Mouse (Mus musculus): ENCODE measurements around the gene Slc24a2. TPM values are rescaled to one million over a fixed set of nuclear protein-coding genes. Genes with fewer than 3 reads are reported as not detected.

Slc24a2 gene
- polyA plus RNA-seq, 1 experiment from 2014 or later: 2.1 TPM

DNA sequence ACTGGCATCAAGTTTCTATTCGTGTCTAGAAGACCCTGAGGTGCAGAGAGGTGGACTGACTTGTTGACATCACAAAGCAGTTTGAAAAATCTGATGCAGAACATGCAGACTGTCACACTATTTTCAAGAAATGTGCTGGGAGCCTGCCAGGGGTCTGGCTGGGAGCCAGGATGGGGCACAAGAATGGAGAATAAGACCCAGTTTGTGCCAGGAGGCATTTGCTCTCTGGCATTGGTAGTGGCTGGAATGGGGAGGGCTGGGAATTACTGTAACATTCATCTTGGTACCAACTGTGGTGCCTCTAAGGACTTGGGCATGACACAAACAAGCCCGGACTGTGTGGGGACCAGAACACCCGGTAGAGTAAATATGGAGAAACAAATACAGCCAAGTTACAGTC is 89.4 kb downstream of the Slc24a2 start:
- Histone ChIP-seq H3K4me1 (replicated peaks; ENCODE audit: control insufficient read depth, insufficient read depth, low read length) (peaks cover 14% of the 10 kb centered on the region), H3K9me3 (ENCODE audit: control insufficient read depth, low read length) (no peaks in the 10 kb centered on the region), H3K27me3 (replicated peaks; ENCODE audit: control insufficient read depth, insufficient read depth, low read length) (no peaks in the 10 kb centered on the region), H3K27ac (ENCODE audit: low read length) (no peak overlapping the region), H3K4me3 (replicated peaks; ENCODE audit: low read length) (no peak overlapping the region), H3K4me2 (ENCODE audit: low read length) (no peak overlapping the region), H3K9ac (replicated peaks; ENCODE audit: low read depth, low read length) (no peak overlapping the region), H3K36me3 (ENCODE audit: control insufficient read depth, insufficient read depth) (no peaks in the 10 kb centered on the region)
- ATAC-seq: peak; percentile 78
- WGBS: 29% methylated on average over 3 of the region's 3 CpGs

DNA sequence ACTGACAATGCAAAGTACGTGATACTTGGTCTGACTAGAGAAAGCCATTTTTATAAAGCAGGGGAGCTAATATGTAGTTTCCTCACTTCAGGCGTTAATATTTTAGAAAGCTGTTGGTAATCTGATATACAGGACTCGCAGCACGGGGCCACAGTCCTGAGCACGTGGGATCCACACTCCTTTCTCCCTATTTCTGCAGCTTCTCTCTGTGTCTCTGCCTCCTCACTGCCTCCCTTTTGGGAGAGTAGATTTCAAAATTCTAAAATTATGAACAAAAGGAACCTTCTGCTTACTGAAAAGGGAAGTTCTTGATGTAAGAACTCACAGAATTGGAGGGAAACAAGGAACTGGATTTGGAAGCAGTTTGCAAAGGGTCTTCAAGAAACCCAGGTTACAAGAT is 97.8 kb downstream of the Slc24a2 start:
- ATAC-seq: no peak
- Histone ChIP-seq H3K36me3 (ENCODE audit: control insufficient read depth, insufficient read depth) (no peaks in the 10 kb centered on the region), H3K27me3 (replicated peaks; ENCODE audit: control insufficient read depth, insufficient read depth, low read length) (no peaks in the 10 kb centered on the region), H3K9me3 (ENCODE audit: control insufficient read depth, low read length) (no peaks in the 10 kb centered on the region), H3K4me3 (replicated peaks; ENCODE audit: low read length) (no peak overlapping the region), H3K4me1 (replicated peaks; ENCODE audit: control insufficient read depth, insufficient read depth, low read length) (no peaks in the 10 kb centered on the region), H3K9ac (replicated peaks; ENCODE audit: low read depth, low read length) (no peak overlapping the region), H3K27ac (ENCODE audit: low read length) (no peak overlapping the region), H3K4me2 (ENCODE audit: low read length) (no peak overlapping the region)
- 89% methylated on average over 5 of the region's 5 CpGs for WGBS

DNA sequence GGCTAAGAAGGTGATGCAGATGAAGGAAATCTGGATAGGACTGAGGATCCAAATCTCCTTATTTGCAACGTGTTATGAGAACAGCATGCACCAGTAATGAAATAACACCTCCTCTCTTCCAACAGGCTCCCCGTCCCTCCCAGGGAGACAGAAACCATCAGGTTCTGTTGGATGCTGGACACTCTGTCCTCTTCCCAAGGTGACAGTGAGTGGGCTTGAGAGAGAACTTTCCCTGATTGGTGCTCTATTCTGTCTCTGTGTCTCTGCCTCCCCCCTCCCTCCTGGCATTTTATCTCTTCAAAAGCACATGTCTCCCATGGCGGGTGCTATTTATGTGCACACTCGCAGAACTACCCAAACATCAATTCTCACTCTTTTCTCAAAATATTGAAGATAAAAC is 103.5 kb downstream of the Slc24a2 start:
- H3K36me3 ChIP-seq (ENCODE audit: control insufficient read depth, insufficient read depth): no peaks in the 10 kb centered on the region
- H3K4me2 ChIP-seq (ENCODE audit: low read length): no peak overlapping the region
- H3K4me1 ChIP-seq (replicated peaks; ENCODE audit: control insufficient read depth, insufficient read depth, low read length): no peaks in the 10 kb centered on the region
- H3K9me3 ChIP-seq (ENCODE audit: control insufficient read depth, low read length): no peaks in the 10 kb centered on the region
- H3K9ac ChIP-seq (replicated peaks; ENCODE audit: low read depth, low read length): no peak overlapping the region
- no peaks in the 10 kb centered on the region for H3K27me3 ChIP-seq (replicated peaks; ENCODE audit: control insufficient read depth, insufficient read depth, low read length)
- ATAC-seq: no peak
- 48% methylated on average over 4 of the region's 4 CpGs for WGBS
- no peak overlapping the region for H3K27ac ChIP-seq (ENCODE audit: low read length)
- H3K4me3 ChIP-seq (replicated peaks; ENCODE audit: low read length): no peak overlapping the region

DNA sequence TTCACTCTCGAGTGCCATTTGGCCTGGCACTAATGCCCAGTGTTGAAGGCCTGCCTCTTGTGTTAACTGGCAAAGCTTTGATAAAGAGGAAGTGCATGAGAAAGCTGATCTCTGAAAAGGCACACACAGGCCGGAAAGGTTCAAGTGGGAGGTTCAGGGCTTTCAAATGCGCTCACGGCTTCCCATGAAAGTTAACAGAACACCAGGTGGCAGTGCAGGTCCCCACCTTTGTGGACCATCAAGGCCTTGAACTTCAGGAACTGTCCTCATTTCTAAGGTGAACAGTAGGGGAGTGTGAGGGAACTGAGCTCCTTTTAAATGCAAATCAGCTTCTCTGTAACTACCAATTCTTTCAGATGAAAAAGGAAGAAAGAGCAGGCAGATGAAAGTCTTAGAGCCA is 110.5 kb downstream of the Slc24a2 start:
- ATAC-seq: no peak
- WGBS: 39% methylated on average over 4 of the region's 4 CpGs

DNA sequence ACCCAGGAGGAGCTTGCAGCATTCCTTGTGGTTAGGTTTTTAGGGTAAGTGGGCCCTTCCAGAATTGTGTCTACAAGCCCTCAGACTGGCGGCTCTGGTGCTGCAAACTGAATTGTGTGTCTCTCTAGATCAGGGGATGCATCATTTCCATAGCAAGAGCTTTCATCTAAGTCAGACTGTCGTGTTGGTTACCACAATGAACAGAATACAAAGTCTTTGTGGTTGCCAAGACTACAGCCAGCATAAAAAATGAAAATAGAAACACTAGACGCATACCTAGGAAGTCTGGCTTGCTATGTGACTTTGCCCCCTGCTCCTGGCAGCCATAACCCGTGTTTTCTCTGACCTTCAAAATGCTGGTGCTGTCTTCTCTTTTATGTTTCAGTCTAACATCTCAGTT is 114.6 kb downstream of the Slc24a2 start:
- 65% methylated on average over 4 of the region's 4 CpGs for WGBS
- no peaks in the 10 kb centered on the region for H3K27me3 ChIP-seq (replicated peaks; ENCODE audit: control insufficient read depth, insufficient read depth, low read length)
- no peak overlapping the region for H3K9ac ChIP-seq (replicated peaks; ENCODE audit: low read depth, low read length)
- ATAC-seq: no peak
- no peak overlapping the region for H3K4me2 ChIP-seq (ENCODE audit: low read length)
- no peaks in the 10 kb centered on the region for H3K4me1 ChIP-seq (replicated peaks; ENCODE audit: control insufficient read depth, insufficient read depth, low read length)
- no peaks in the 10 kb centered on the region for H3K9me3 ChIP-seq (ENCODE audit: control insufficient read depth, low read length)
- no peak overlapping the region for H3K27ac ChIP-seq (ENCODE audit: low read length)
- no peaks in the 10 kb centered on the region for H3K36me3 ChIP-seq (ENCODE audit: control insufficient read depth, insufficient read depth)
- H3K4me3 ChIP-seq (replicated peaks; ENCODE audit: low read length): no peak overlapping the region

More for the DNA sequence above, 110.5 kb downstream of the Slc24a2 start:
- Histone ChIP-seq H3K27me3 (replicated peaks; ENCODE audit: control insufficient read depth, insufficient read depth, low read length) (no peaks in the 10 kb centered on the region), H3K4me1 (replicated peaks; ENCODE audit: control insufficient read depth, insufficient read depth, low read length) (no peaks in the 10 kb centered on the region), H3K4me2 (ENCODE audit: low read length) (no peak overlapping the region), H3K27ac (ENCODE audit: low read length) (no peak overlapping the region), H3K9ac (replicated peaks; ENCODE audit: low read depth, low read length) (no peak overlapping the region), H3K9me3 (ENCODE audit: control insufficient read depth, low read length) (no peaks in the 10 kb centered on the region), H3K4me3 (replicated peaks; ENCODE audit: low read length) (no peak overlapping the region), H3K36me3 (ENCODE audit: control insufficient read depth, insufficient read depth) (no peaks in the 10 kb centered on the region)

DNA sequence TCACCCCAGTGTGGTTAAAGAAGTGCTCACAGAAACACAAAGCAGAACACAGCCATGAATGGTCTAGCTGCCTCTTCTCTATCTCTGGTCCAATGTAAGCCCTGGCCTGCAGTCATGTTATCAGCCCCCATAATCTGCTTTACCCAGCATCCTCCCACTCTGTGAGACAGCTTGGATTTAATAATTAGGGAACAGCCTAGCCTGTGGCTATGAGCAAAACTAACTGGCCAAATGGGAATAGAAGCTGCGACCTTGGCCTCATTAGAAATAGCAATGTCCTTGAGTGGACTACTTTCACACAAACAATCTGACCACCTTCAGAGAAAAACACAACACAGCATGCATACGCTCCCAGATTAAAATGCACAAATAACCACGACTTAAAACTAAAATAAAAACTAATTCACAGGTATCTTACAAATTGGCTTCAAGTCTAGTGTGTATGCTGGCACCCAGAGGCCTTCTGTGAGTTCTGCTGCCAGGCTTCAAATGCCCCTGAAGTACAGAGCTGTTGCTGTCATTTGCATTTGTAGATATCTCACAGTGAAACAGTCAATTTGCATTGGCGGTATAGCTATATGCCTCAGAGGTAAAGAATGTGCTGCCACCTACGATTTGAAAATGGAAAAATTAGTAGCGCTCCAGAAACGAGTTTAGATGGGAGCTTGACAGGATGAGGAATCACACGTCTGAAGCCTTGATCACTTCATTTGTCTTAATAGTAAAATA is 120.8 kb downstream of the Slc24a2 start:
- Histone ChIP-seq H3K4me2 (ENCODE audit: low read length) (no peak overlapping the region), H3K4me3 (replicated peaks; ENCODE audit: low read length) (no peak overlapping the region), H3K36me3 (ENCODE audit: control insufficient read depth, insufficient read depth) (no peaks in the 10 kb centered on the region), H3K4me1 (replicated peaks; ENCODE audit: control insufficient read depth, insufficient read depth, low read length) (no peaks in the 10 kb centered on the region), H3K27ac (ENCODE audit: low read length) (no peak overlapping the region), H3K9me3 (ENCODE audit: control insufficient read depth, low read length) (no peaks in the 10 kb centered on the region), H3K9ac (replicated peaks; ENCODE audit: low read depth, low read length) (no peak overlapping the region), H3K27me3 (replicated peaks; ENCODE audit: control insufficient read depth, insufficient read depth, low read length) (no peaks in the 10 kb centered on the region)
- 80% methylated on average over 8 of the region's 8 CpGs for WGBS
- no peak for ATAC-seq

DNA sequence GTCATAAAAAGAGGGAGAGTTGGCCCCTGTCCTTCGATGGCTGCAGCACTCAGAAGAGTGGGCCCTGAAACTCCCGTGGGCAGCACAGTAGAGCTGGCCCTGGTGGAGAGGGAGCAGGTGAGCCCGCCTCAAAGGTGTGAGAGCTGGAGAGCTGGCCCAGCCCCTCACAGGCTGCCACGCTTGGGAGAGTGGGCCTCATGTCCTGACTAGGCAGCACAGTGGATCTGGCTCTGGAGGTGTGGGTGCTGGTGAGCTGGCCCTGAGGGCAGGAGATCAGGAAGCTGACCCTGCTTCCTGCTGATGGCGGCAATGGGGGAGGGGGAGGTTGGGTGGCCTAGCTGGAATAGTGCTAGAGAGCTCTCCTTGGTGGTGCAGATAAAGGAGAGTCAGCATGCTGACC is 129.3 kb downstream of the Slc24a2 start:
- no peaks in the 10 kb centered on the region for H3K4me1 ChIP-seq (replicated peaks; ENCODE audit: control insufficient read depth, insufficient read depth, low read length)
- WGBS: 83% methylated on average over 5 of the region's 5 CpGs
- no peaks in the 10 kb centered on the region for H3K36me3 ChIP-seq (ENCODE audit: control insufficient read depth, insufficient read depth)
- no peaks in the 10 kb centered on the region for H3K9me3 ChIP-seq (ENCODE audit: control insufficient read depth, low read length)
- H3K27me3 ChIP-seq (replicated peaks; ENCODE audit: control insufficient read depth, insufficient read depth, low read length): no peaks in the 10 kb centered on the region
- ATAC-seq: no peak
- no peak overlapping the region for H3K27ac ChIP-seq (ENCODE audit: low read length)
- H3K9ac ChIP-seq (replicated peaks; ENCODE audit: low read depth, low read length): no peak overlapping the region
- no peak overlapping the region for H3K4me3 ChIP-seq (replicated peaks; ENCODE audit: low read length)
- no peak overlapping the region for H3K4me2 ChIP-seq (ENCODE audit: low read length)

DNA sequence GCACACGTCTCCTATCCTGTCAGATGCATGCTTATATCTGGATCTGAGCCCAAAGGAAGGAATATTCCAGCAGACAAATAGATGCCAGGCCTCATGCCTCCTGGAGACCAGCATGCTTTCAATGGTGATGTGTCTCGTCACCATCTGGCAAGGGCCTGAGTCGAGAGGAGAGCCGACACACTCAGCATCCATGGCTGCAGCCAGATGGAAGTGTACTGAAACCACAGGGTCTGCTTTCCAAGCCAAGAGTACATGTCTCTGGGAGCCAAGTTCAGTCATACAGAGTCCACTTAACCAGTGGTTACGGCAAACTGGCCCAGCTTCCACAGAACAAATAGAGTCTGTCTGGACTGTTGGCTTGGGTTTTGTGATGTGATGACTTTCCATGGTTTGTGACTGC is 134.1 kb downstream of the Slc24a2 start:
- H3K4me3 ChIP-seq (replicated peaks; ENCODE audit: low read length): no peak overlapping the region
- H3K4me1 ChIP-seq (replicated peaks; ENCODE audit: control insufficient read depth, insufficient read depth, low read length): no peaks in the 10 kb centered on the region
- no peaks in the 10 kb centered on the region for H3K27me3 ChIP-seq (replicated peaks; ENCODE audit: control insufficient read depth, insufficient read depth, low read length)
- no peak for ATAC-seq
- H3K4me2 ChIP-seq (ENCODE audit: low read length): no peak overlapping the region
- H3K9me3 ChIP-seq (ENCODE audit: control insufficient read depth, low read length): no peaks in the 10 kb centered on the region
- no peak overlapping the region for H3K27ac ChIP-seq (ENCODE audit: low read length)
- H3K9ac ChIP-seq (replicated peaks; ENCODE audit: low read depth, low read length): no peak overlapping the region
- 60% methylated on average over 5 of the region's 5 CpGs for WGBS
- H3K36me3 ChIP-seq (ENCODE audit: control insufficient read depth, insufficient read depth): no peaks in the 10 kb centered on the region

DNA sequence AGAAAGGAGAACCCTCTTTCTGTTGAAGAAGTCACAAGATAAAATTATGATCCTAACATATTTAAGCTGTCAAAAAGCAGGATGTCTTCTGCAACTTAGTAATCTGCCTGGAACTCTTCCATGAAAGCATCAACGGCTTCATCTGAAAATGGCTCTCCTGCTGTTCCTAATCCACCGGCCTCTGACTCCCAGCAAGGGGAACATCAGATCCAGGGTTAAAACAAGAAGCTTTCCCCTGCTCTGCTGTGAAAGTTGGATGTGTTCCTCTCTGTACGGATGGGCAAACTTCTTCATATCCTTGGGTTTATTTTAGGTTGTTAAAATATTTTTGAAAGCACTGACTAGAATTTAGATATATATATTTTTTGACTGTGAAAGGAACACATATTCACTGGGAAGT is 136.7 kb downstream of the Slc24a2 start:
- Histone ChIP-seq H3K4me1 (replicated peaks; ENCODE audit: control insufficient read depth, insufficient read depth, low read length) (0 out of 2 replicates have a peak, but pooled peaks cover 2% of the 10 kb centered on the region), H3K4me3 (replicated peaks; ENCODE audit: low read length) (no peak overlapping the region), H3K4me2 (ENCODE audit: low read length) (no peak overlapping the region), H3K9me3 (ENCODE audit: control insufficient read depth, low read length) (no peaks in the 10 kb centered on the region), H3K27me3 (replicated peaks; ENCODE audit: control insufficient read depth, insufficient read depth, low read length) (no peaks in the 10 kb centered on the region), H3K9ac (replicated peaks; ENCODE audit: low read depth, low read length) (no peak overlapping the region), H3K27ac (ENCODE audit: low read length) (no peak overlapping the region), H3K36me3 (ENCODE audit: control insufficient read depth, insufficient read depth) (no peaks in the 10 kb centered on the region)
- 65% methylated on average over 3 of the region's 3 CpGs for WGBS
- ATAC-seq: no peak

DNA sequence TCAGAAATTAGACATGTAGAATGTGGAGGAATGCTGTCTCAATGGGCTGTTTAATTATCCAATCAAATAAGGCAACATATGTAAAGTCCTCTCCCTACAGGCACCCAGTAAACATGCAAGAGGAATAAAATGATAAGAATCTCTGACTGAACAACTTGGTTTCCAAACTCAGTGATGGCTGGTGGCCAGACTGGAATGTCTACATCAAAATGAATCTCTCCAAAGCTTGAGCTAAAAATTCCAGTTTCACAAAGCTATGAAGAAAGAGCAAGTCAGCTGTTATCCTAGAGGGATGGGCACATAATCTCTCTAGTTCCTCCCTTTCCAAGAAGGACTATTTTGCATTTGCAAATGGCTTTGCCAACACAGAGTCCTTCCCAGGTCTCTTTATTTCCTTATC is 139.4 kb downstream of the Slc24a2 start:
- H3K27me3 ChIP-seq (replicated peaks; ENCODE audit: control insufficient read depth, insufficient read depth, low read length): no peaks in the 10 kb centered on the region
- peaks cover 7% of the 10 kb centered on the region; the same call in 1 of the 2 replicates for H3K4me1 ChIP-seq (replicated peaks; ENCODE audit: control insufficient read depth, insufficient read depth, low read length)
- H3K36me3 ChIP-seq (ENCODE audit: control insufficient read depth, insufficient read depth): no peaks in the 10 kb centered on the region
- no peak overlapping the region for H3K9ac ChIP-seq (replicated peaks; ENCODE audit: low read depth, low read length)
- no peak overlapping the region for H3K4me3 ChIP-seq (replicated peaks; ENCODE audit: low read length)
- no peaks in the 10 kb centered on the region for H3K9me3 ChIP-seq (ENCODE audit: control insufficient read depth, low read length)
- ATAC-seq: no peak
- H3K4me2 ChIP-seq (ENCODE audit: low read length): no peak overlapping the region
- H3K27ac ChIP-seq (ENCODE audit: low read length): no peak overlapping the region
